Comparison of ENCODE assay signal across 1 mouse cellular context in the genomic region with DNA sequence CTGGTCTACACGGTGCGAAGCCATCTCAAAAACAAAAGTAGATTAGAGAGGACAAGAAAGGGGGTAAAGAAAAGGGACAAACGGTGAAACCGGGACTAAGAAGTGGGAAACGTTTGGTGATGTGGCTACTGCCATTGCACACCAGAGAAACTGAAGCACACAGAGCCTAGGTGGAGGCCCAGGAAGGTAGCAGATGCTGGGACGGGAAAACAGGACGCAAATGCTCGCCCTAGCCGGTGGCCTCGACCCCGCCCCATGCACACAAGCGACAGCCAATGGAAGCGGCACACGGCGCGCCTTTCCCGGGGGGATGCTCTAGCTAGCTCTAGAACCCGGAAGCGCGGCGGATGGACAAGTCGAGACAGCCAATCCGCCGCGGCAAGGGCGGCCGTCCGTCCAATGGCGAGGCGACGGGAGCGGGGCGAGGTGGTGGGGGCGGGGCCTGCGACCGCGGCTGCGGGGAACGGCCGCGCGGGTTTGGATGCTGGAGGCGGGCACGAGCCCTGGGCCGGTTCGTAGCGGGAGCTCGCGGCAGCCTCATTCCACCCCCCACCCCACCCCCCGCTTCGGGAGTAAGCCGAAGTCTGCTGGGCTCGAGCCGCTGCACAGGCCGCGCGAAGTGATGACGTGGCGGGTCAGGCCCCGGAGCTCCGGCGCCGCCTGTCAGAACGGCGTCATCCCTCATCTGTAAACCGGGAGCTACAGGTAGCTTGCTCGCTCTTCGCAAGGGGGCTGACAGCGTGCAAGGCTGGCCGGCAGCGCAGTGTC.
TF ChIP-seq lines count a peak whose summit lies in the region.

A gene (plus strand): TSS at position 459 of the 768 bp plus-strand sequence.

TF ChIP-seq in MEL, 35 proteins besides CTCF, POLR2A, EP300 and RAD21 (continued from another document):
- TF ChIP-seq ZC3H11A (IDR thresholded peaks at IDR 0.05; ENCODE audit: low read depth, low read length): no peak; the same call in 1 of the 2 replicates
- TF ChIP-seq USF2 (IDR thresholded peaks at IDR 0.05; ENCODE audit: borderline replicate concordance in 1 of 2, insufficient read depth in 1 of 2, low read depth in 1 of 2, low read length in 2 of 2): no peak
- no peak for TF ChIP-seq MAFK (IDR thresholded peaks at IDR 0.05; ENCODE audit: borderline replicate concordance, low read depth, low read length)
- TF ChIP-seq MAZ (IDR thresholded peaks at IDR 0.05; ENCODE audit: low read depth, low read length): peak; percentile 13; the same call in 1 of the 2 replicates
- no peak for TF ChIP-seq TAL1 (IDR thresholded peaks at IDR 0.05; ENCODE audit: low read length)
- TF ChIP-seq GATA1 (IDR thresholded peaks at IDR 0.05; ENCODE audit: low read depth, low read length): no peak
- no peak for TF ChIP-seq USF1 (IDR thresholded peaks at IDR 0.05; ENCODE audit: low read depth, low read length)
- no peak for TF ChIP-seq MYB (IDR thresholded peaks at IDR 0.05; ENCODE audit: low read depth, low read length)
- no peak; the same call in 1 of the 2 replicates for TF ChIP-seq KAT2A (conservative IDR thresholded peaks at IDR 0.05; ENCODE audit: low read depth, low read length)
- TF ChIP-seq ZMIZ1 (IDR thresholded peaks at IDR 0.05; ENCODE audit: low read depth, low read length): peak; percentile 58
- TF ChIP-seq POLR2AphosphoS5 (IDR thresholded peaks at IDR 0.05; ENCODE audit: borderline replicate concordance, low read depth, low read length): 0 out of 2 replicates have a peak, but pooled peaks have one; percentile 64
- TF ChIP-seq BHLHE40 (IDR thresholded peaks at IDR 0.05; ENCODE audit: borderline replicate concordance, low read depth, low read length): no peak
- TF ChIP-seq ELF1 (IDR thresholded peaks at IDR 0.05; ENCODE audit: low read depth, low read length): peak; percentile 99
